Mouse (Mus musculus) limb, embryonic 11.5 days (tissue): ENCODE data around the gene Rergl. TPM values are rescaled to one million over a fixed set of nuclear protein-coding genes. Genes with fewer than 3 reads are reported as not detected.

Experiments used
- ATAC-seq: fragments of 200-750 bp; cut with Nextera tagmentation; 2 replicates; pipeline ENCODE4 v1.8.0; 2017; ENCODE audit warnings: low read depth; ENCODE audit not compliant: insufficient number of reproducible peaks, low FRiP score, low TSS enrichment
- DNase-seq: peaks from one replicate; pipeline ENCODE4 v3.0.0-alpha.2; 2015; ENCODE audit warnings: low spot score
- H3K27ac ChIP-seq: fragments of 300-500 bp; sonication (generic); replicated peaks from 2 replicates; pipeline ENCODE4 v1.5.1; 2014; ENCODE audit warnings: low read depth, mild to moderate bottlenecking, low read length
- H3K27me3 ChIP-seq: fragments of 300-500 bp; sonication (generic); 2 replicates; pipeline ENCODE4 v1.6.1; 2014; ENCODE audit warnings: mild to moderate bottlenecking, low read length, mixed read lengths; ENCODE audit not compliant: control insufficient read depth, insufficient read depth
- H3K36me3 ChIP-seq: fragments of 300-500 bp; sonication (generic); 2 replicates; pipeline ENCODE4 v1.6.1; 2014; ENCODE audit warnings: mild to moderate bottlenecking, low read length, moderate library complexity, mixed read lengths; ENCODE audit not compliant: control insufficient read depth, insufficient read depth
- H3K4me1 ChIP-seq: fragments of 300-500 bp; sonication (generic); 2 replicates; pipeline ENCODE4 v1.6.1; 2014; ENCODE audit warnings: low read length, mixed read lengths; ENCODE audit not compliant: control insufficient read depth, insufficient read depth
- H3K4me2 ChIP-seq: fragments of 300-500 bp; sonication (generic); 2 replicates; pipeline ENCODE4 v1.6.1; 2014; ENCODE audit warnings: low read depth, mild to moderate bottlenecking, moderate library complexity; ENCODE audit not compliant: severe bottlenecking
- H3K4me3 ChIP-seq: fragments of 300-500 bp; sonication (generic); 2 replicates; pipeline ENCODE4 v1.5.1; 2014; ENCODE audit warnings: low read depth, low read length
- H3K9ac ChIP-seq: fragments of 300-500 bp; sonication (generic); 2 replicates; pipeline ENCODE4 v1.6.1; 2014; ENCODE audit warnings: mild to moderate bottlenecking, low read length
- H3K9me3 ChIP-seq: fragments of 300-500 bp; sonication (generic); 2 replicates; pipeline ENCODE4 v1.6.1; 2016; ENCODE audit warnings: low read length; ENCODE audit not compliant: control insufficient read depth
- WGBS: fragments of 180-500 bp; shearing (Covaris S2); extraction: QIAGEN DNeasy Blood & Tissue Kit; methylation state at CpG from one replicate; pipeline ENCODE4 v1.1.7; 2014; 5-methylcytosine and 5-hydroxymethylcytosine counted together
- polyA plus RNA-seq: library from polyadenylated mRNA; unstranded; fragments of >200 nt; fragmentation: Nextera tagmentation; extraction: Ambion mirVana; gene quantifications from 2 replicates; pipeline ENCODE4 v1.2.1, GENCODE M21; 2014

Gene Rergl
- polyA plus RNA-seq: not detected in 2 replicates

DNA sequence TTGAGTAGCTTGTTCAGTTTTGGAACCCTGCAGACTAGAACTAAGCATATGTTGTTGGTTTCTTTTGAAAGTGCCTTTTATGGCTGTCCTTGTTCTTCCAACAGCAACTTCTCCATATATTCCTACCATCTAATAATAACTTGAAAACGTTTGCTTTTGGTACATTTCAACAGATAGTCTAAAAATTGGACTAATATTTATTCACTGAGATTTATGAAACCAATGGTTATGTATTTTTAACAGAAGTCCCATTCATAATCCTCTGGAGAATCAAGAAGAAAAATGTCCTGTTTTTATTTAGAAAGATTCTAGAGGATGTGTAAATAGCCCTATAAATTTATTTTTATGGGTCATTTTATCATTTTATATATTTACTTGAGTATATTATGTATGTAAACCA, at the start of gene Rergl:
TSS of gene Rergl (minus strand) at position 101 of the 400 bp plus-strand sequence.
- no peak within 1 kb of the TSS for H3K27ac ChIP-seq
- ATAC-seq: no peak
- no peaks in the 10 kb centered on the region for H3K9me3 ChIP-seq
- no peak for DNase-seq
- no peaks in the 10 kb centered on the region for H3K27me3 ChIP-seq
- no peak within 1 kb of the TSS for H3K9ac ChIP-seq
- 46% methylated on average over 1 of the region's 1 CpGs for WGBS
- no peaks in the 10 kb centered on the region for H3K4me1 ChIP-seq
- no peak within 1 kb of the TSS for H3K4me2 ChIP-seq
- H3K36me3 ChIP-seq: no peaks in the 10 kb centered on the region
- H3K4me3 ChIP-seq: no peak within 1 kb of the TSS

DNA sequence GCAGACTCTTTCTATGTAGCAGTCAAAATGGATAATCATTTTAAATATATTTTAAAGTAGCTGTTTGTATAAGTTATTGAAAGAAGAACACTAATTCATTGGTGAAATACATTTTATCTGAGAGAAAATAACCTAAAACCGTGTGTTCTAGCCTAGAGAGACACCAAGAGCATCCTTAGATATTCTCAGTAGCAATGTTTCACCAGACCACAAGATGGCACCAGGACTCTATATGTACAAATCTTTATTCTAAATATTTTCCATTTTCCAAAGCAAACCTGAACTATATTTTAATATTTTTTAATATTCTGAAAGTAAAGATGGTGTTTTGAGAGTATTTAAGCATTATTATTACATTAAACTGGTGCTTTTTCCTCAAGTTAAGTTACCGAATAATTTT, 36.7 kb upstream of the Rergl start:
- Histone ChIP-seq H3K36me3 (no peaks in the 10 kb centered on the region), H3K4me2 (no peak overlapping the region), H3K4me3 (no peak overlapping the region), H3K27ac (no peak overlapping the region), H3K9me3 (no peaks in the 10 kb centered on the region), H3K9ac (no peak overlapping the region), H3K4me1 (no peaks in the 10 kb centered on the region), H3K27me3 (no peaks in the 10 kb centered on the region)
- 58% methylated on average over 2 of the region's 2 CpGs for WGBS
- DNase-seq (no peak), ATAC-seq (no peak)

DNA sequence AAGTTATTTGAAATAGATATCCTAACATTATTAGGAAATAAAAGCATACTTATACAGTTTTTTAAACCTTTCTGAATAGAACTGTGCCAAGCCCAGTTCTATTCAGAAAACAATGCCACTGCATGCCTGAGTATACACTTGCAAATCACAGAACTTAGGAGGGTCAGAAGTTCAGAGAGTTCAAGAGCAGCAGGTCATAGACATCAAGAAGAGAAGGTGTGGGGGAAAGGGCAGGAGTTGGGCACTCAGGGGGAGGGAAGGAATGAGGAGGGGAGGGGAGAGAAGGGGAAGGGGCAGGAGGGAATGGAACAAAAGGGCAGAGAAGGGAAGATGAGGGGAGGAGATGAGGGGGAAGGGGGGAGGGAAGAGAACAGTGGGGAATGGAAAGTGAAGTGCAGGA, 23.6 kb upstream of the Rergl start:
- Histone ChIP-seq H3K4me2 (no peak overlapping the region), H3K4me1 (no peaks in the 10 kb centered on the region), H3K4me3 (no peak overlapping the region), H3K9ac (no peak overlapping the region), H3K27ac (no peak overlapping the region), H3K27me3 (no peaks in the 10 kb centered on the region), H3K9me3 (no peaks in the 10 kb centered on the region), H3K36me3 (no peaks in the 10 kb centered on the region)
- DNase-seq (no peak), ATAC-seq (no peak)

DNA sequence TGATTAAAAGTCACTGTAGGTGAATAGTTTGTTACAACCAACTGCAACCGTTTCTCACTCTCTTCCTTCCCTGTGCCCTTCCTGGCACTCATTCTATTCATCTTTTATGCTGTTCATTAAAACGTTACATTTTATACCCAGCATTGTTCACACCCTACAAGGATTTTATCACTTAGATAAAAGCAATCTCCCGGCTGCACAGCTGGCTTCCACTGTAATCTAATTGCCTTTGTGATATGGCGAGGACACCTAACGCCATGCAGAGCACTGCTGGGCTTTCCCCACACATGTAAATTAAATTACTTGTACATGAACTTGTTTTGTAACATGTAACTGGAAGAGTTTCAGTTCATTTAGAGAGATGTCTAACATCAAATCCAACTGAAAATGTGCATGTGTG, 22.5 kb upstream of the Rergl start:
- no peaks in the 10 kb centered on the region for H3K27me3 ChIP-seq
- H3K4me3 ChIP-seq: no peak overlapping the region
- H3K4me1 ChIP-seq: no peaks in the 10 kb centered on the region
- WGBS: 63% methylated on average over 5 of the region's 5 CpGs
- no peak overlapping the region for H3K27ac ChIP-seq
- DNase-seq: no peak
- no peaks in the 10 kb centered on the region for H3K36me3 ChIP-seq
- no peak overlapping the region for H3K9ac ChIP-seq
- H3K4me2 ChIP-seq: no peak overlapping the region
- no peaks in the 10 kb centered on the region for H3K9me3 ChIP-seq
- no peak for ATAC-seq

DNA sequence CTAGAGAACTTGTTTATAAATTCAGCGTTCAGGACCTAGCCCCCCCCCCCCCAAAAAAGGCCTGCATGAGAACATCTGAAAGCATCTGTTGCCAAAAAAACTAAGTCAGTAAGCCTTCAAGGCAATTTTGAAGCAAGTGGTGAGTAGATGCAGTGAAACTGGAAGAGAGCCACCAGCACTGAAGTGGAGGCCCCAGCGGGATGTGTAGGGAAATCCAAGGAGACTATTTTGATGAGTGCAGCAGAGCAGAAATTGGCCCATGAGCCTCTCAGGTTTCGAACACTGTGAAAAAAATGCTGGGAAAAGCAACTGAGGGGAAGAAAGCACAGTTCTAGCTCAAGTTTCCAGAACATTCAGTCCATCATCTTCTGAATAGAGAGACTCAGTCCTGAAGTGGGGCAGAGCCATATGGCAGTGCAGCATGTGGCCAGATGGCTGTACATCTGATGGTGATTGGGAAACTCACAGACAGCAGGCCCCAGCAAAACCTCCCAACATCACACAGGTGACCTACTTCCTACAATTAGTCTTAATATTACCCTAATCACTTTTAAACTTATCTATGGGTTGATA, 13.2 kb upstream of the Rergl start:
- Histone ChIP-seq H3K9ac (no peak overlapping the region), H3K36me3 (no peaks in the 10 kb centered on the region), H3K27ac (no peak overlapping the region), H3K4me3 (no peak overlapping the region), H3K9me3 (no peaks in the 10 kb centered on the region), H3K27me3 (no peaks in the 10 kb centered on the region), H3K4me1 (no peaks in the 10 kb centered on the region), H3K4me2 (no peak overlapping the region)
- no peak for ATAC-seq
- no peak for DNase-seq
- 90% methylated on average over 3 of the region's 3 CpGs for WGBS

DNA sequence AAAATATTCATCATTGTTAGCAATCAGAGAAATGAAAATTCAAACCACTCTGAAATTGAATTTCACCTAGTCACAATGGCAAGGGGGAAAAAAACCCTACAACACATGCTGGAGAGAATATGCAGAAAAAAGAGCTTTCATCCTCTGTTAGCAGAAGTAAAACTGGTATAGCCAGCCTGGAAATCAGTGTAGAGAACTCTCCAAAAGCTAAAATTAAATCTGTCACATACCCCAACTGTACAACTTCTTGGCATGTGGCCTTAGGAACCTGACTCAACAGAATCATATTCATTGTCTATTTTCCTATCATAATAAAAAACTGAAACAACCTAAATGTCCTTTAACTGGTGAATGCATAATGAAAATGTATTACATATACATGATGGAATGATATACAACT, 22.0 kb downstream of the Rergl start:
- no peak overlapping the region for H3K27ac ChIP-seq
- H3K4me1 ChIP-seq: no peaks in the 10 kb centered on the region
- DNase-seq (no peak), ATAC-seq (no peak)
- H3K27me3 ChIP-seq: no peaks in the 10 kb centered on the region
- no peak overlapping the region for H3K4me2 ChIP-seq
- no peak overlapping the region for H3K4me3 ChIP-seq
- no peaks in the 10 kb centered on the region for H3K36me3 ChIP-seq
- H3K9me3 ChIP-seq: no peaks in the 10 kb centered on the region
- H3K9ac ChIP-seq: no peak overlapping the region

DNA sequence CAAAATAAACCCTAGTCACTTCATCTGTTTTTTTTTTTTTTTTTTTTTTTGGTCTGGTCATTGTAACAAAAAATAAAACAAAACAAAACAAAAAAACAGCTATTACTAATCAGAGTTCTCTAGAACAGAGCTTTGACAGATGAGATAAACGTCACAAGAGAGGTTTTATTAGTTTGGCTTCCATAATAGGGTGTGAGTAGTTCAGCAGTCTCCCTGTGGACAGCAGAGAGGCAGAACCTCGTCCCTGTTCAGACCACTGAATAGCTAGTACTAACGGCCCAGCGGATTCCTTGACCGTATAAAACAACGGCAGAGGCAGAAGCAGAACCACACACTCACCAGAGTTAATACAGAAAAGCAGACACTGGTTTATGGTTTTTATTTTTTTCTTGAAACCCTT, 36.8 kb downstream of the Rergl start:
- no peaks in the 10 kb centered on the region for H3K4me1 ChIP-seq

DNA sequence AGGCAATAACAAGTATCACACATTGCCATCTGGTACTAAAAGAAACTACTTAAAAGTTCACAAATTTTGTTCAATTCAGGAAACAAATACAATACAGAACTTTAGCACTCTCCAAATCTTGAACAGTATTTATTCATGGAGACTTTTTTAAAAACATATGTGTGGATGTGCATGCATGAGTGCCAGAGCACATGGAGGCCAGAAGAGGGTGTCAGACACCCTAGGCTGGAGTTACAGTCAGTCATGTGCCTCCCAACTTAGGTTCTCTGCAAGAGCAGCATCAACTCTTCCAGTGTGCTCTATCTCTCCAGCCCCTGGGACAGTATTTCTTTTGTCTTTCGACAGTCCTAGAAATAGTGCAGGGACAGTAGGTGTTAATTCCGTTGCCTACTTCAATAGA, 37.5 kb downstream of the Rergl start:
- Histone ChIP-seq H3K36me3 (no peaks in the 10 kb centered on the region), H3K9me3 (no peaks in the 10 kb centered on the region), H3K4me3 (no peak overlapping the region), H3K27ac (no peak overlapping the region), H3K4me2 (no peak overlapping the region), H3K4me1 (no peaks in the 10 kb centered on the region), H3K9ac (no peak overlapping the region), H3K27me3 (no peaks in the 10 kb centered on the region)
- DNase-seq: no peak
- ATAC-seq: no peak
- WGBS: 88% methylated on average over 2 of the region's 2 CpGs

More for the DNA sequence above, 36.8 kb downstream of the Rergl start:
- Histone ChIP-seq H3K4me2 (no peak overlapping the region), H3K4me3 (no peak overlapping the region), H3K27ac (no peak overlapping the region), H3K9me3 (no peaks in the 10 kb centered on the region), H3K27me3 (no peaks in the 10 kb centered on the region), H3K9ac (no peak overlapping the region), H3K36me3 (no peaks in the 10 kb centered on the region)
- 71% methylated on average over 6 of the region's 6 CpGs for WGBS
- ATAC-seq: no peak
- DNase-seq: no peak

DNA sequence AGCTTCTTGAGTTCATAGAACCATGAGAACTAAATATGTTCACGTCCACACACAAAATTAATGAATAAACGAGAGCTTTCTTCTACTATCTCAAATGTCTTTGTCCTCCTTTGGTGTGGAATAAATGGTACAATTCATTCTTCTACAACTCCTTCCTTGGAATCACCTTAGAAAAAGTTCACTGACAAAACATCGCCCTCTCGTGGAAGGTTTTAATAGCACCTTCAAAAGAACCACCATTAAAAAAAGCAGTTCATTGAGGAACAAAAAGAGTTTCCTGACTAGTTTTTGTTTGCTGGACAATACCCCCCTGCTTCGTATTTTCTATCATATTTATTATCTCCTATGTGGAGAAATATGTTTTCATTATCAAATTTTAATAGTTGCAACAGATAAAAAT, 40.7 kb downstream of the Rergl start:
- DNase-seq (no peak), ATAC-seq (no peak)
- WGBS: 36% methylated on average over 5 of the region's 5 CpGs

More for the DNA sequence above, 40.7 kb downstream of the Rergl start:
- Histone ChIP-seq H3K9me3 (no peaks in the 10 kb centered on the region), H3K36me3 (no peaks in the 10 kb centered on the region), H3K27ac (no peak overlapping the region), H3K4me1 (no peaks in the 10 kb centered on the region), H3K27me3 (no peaks in the 10 kb centered on the region), H3K9ac (no peak overlapping the region), H3K4me3 (no peak overlapping the region), H3K4me2 (no peak overlapping the region)
